Mouse (Mus musculus): ENCODE results near the gene Sec61g.
A peak's percentile ranks its signal among the peaks of the same experiment; 100 is the strongest.
"Not testable (repeated sequence)": the region's sequence is repeated elsewhere in the genome, so short reads cannot be mapped to it uniquely, and the experiment has no call there.

Sec61g gene

GRCm38 (mm10) chr11:16508052-16508654 is at the start of gene Sec61g:
Sec61g (minus strand) TSS chr11:16508484.
- DNase-seq (ENCODE audit: low spot score in 2 of 2) = peak; percentile 83 to 93

GRCm38 (mm10) chr11:16546421-16547163 is 38.3 kb upstream of the Sec61g start:
- no peak for DNase-seq (ENCODE audit: low spot score in 2 of 2)

GRCm38 (mm10) chr11:16537379-16537778 is 29.1 kb upstream of the Sec61g start:
- no peak for DNase-seq (ENCODE audit: low spot score in 2 of 2)

GRCm38 (mm10) chr11:16534582-16535553 is 26.6 kb upstream of the Sec61g start:
- DNase-seq (ENCODE audit: low spot score in 2 of 2) = no peak

- DNase-seq (ENCODE audit: low spot score in 2 of 2) = no peak
Measured at GRCm38 (mm10) chr11:16532877-16533276, 24.6 kb upstream of the Sec61g start.

GRCm38 (mm10) chr11:16528909-16529308 is 20.6 kb upstream of the Sec61g start:
- no peak for DNase-seq (ENCODE audit: low spot score in 2 of 2)

GRCm38 (mm10) chr11:16528391-16528790 is 20.1 kb upstream of the Sec61g start:
- no peak for DNase-seq (ENCODE audit: low spot score in 2 of 2)

GRCm38 (mm10) chr11:16527743-16528142 is 19.5 kb upstream of the Sec61g start:
- DNase-seq (ENCODE audit: low spot score in 2 of 2) = no peak

GRCm38 (mm10) chr11:16526467-16526866 is 18.2 kb upstream of the Sec61g start:
- no peak for DNase-seq (ENCODE audit: low spot score in 2 of 2)

GRCm38 (mm10) chr11:16525724-16526123 is 17.4 kb upstream of the Sec61g start:
- no peak for DNase-seq (ENCODE audit: low spot score in 2 of 2)

- peak in 1 of 2 experiments; percentile 37 for DNase-seq (ENCODE audit: low spot score in 2 of 2)
Measured at GRCm38 (mm10) chr11:16524917-16525640, 16.8 kb upstream of the Sec61g start.

GRCm38 (mm10) chr11:16515081-16515480 is 6.8 kb upstream of the Sec61g start:
- DNase-seq (ENCODE audit: low spot score in 2 of 2) = not testable (repeated sequence)

- not testable (repeated sequence) for DNase-seq (ENCODE audit: low spot score in 2 of 2)
Measured at GRCm38 (mm10) chr11:16514221-16514620, 5.9 kb upstream of the Sec61g start.

- DNase-seq (ENCODE audit: low spot score in 2 of 2) = peak in 1 of 2 experiments; percentile 14
Measured at GRCm38 (mm10) chr11:16507385-16508051, 766 bp downstream of the Sec61g start.

- no peak for DNase-seq (ENCODE audit: low spot score in 2 of 2)
Measured at GRCm38 (mm10) chr11:16505999-16506398, 2.3 kb downstream of the Sec61g start.

GRCm38 (mm10) chr11:16503150-16503549 is 5.1 kb downstream of the Sec61g start:
- DNase-seq (ENCODE audit: low spot score in 2 of 2) = no peak

GRCm38 (mm10) chr11:16502744-16503143 is 5.5 kb downstream of the Sec61g start:
- no peak for DNase-seq (ENCODE audit: low spot score in 2 of 2)

GRCm38 (mm10) chr11:16498756-16499680 is 9.3 kb downstream of the Sec61g start:
- no peak for DNase-seq (ENCODE audit: low spot score in 2 of 2)
